Mouse (Mus musculus): ENCODE measurements around the gene Khk.
"Not testable (repeated sequence)": the region's sequence is repeated elsewhere in the genome, so short reads cannot be mapped to it uniquely, and the experiment has no call there.

Khk gene

DNA sequence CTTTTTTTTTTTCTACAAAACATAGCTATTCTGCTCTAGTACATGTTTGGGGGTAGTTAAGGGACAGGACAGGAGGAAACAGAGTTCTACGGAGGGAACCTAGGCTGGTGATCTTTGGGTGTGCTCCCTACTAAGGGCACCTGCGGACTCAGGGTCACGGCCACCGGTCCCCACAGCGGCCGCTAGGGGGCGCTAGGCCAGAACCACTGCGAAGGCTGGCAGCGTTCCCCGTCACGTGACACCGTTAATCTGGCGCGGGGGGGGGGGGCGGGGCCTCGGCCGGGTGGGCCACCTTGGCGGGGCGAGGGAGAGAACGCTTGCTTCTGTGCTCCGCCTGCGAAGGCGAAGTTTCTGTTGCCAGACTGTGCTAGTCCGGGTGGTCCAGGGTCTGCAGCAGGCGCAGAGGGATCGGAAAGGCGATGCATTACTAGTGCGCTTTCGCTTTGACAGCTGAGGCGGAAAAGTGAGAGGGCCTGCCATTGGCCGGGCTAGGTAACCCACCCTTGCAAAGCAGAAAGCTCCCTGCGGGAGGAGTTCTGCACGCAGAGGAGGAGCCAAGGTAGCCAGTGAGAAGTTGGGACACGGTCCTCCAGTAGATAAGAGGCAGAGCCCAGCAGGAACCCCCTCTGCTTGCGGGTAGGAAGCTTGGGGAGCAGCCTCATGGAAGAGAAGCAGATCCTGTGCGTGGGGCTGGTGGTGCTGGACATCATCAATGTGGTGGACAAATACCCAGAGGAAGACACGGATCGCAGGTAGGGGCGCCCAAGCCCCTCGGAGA, at the start of gene Khk:
Gene Khk, plus strand, starts transcription at position 176 of the 778 bp plus-strand sequence.
- no peak for DNase-seq (ENCODE audit: extremely low read depth, low read depth, low spot score)

GRCm38 (mm10) chr5:30872574-30872973, 48.7 kb upstream of the Khk start:
- DNase-seq (ENCODE audit: extremely low read depth, low read depth, low spot score), result no peak

- no peak for DNase-seq (ENCODE audit: extremely low read depth, low read depth, low spot score)
Observed at GRCm38 (mm10) chr5:30874365-30874764, 46.9 kb upstream of the Khk start.

- DNase-seq (ENCODE audit: extremely low read depth, low read depth, low spot score), result no peak
Observed at GRCm38 (mm10) chr5:30878616-30879015, 42.6 kb upstream of the Khk start.

DNA sequence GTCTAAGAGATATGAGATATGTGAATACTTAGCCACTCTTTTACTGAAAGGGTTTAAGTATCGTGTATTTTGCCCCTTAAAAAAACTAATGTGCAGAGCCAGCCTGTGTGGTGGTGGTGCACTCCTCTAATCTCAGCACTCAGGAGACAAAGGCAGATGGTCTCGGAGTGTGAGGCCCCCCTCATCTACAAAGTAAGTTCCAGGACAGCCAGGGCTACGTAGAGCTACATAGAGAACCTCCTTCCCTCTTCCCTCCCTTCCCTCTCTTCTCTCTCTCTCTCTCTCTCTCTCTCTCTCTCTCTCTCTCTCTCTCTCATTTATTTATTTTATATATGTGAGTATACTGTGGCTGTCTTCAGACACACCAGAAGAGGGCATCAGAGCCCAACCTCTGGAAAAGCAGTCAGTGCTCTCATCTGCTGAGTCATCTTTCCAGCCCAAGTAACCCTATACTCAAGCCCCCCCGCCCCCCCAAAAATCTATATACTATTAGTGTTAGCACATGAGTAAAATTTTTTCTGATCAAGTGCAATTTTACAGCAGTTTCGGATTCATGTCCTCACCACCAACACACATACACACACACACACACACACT, 41.8 kb upstream of the Khk start:
- no peak for DNase-seq (ENCODE audit: extremely low read depth, low read depth, low spot score)

DNA sequence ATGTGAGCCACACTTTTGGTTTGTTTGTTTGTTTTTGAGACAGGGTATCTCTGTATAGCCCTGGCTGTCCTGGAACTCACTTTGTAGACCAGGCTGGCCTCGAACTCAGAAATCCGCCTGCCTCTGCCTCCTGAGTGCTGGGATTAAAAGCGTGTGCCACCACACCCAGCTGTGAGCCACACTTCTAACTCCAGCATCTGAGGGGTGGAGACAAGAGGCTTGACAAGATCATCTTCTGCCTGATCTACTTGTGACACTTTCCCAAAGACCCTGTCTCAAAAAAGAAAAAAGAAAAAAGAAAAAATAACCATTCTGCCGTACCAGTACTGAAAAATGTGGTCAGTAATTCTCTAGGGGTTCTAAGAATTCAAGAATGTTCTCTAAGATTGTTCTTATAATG, 39.4 kb upstream of the Khk start:
- DNase-seq (ENCODE audit: extremely low read depth, low read depth, low spot score), result not testable (repeated sequence)

DNA sequence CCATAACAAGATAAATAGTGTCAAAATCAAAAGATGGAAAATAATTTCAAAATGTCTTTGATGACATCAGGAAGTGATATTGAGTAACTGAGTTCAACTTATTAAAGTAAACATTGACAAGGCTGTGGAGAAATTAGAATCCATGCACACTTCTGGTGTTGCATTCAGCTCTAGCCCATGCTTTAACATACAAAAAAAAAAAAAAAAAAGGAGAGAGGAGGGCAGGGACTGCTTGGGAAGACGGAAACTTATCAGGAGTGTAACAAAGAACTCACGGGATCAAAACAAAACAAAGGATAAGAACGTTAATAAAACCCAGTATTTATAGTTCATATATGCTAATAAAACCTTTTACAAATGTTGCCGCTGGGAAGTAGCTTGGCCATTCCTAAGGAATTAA, 35.0 kb upstream of the Khk start:
- no peak for DNase-seq (ENCODE audit: extremely low read depth, low read depth, low spot score)

- DNase-seq (ENCODE audit: extremely low read depth, low read depth, low spot score), result no peak
Observed at GRCm38 (mm10) chr5:30886731-30887130, 34.5 kb upstream of the Khk start.

DNA sequence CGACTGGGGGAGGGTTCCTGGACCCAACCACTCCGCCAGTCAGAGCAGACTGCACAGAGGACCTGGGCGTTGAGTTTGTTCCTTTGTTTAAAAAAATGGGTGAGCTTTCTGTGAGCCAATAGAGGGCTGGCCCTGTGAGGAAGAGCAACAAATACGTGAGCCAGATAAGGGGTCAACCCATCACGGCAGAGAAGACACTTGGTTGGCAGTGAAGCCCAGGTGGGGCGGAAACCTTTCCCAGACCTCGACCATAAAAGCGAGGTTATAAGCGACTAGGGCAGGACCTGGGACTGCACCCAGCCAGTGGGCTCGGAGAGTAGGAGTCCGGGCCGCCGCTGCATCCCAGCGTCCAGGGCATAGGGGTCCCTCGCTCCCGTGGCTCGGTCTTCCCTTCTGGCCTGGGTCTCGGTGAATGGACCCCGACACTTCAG, 33.9 kb upstream of the Khk start:
- no peak for DNase-seq (ENCODE audit: extremely low read depth, low read depth, low spot score)

GRCm38 (mm10) chr5:30887858-30888336, 33.3 kb upstream of the Khk start:
- DNase-seq (ENCODE audit: extremely low read depth, low read depth, low spot score), result peak; percentile 51

- no peak for DNase-seq (ENCODE audit: extremely low read depth, low read depth, low spot score)
Observed at GRCm38 (mm10) chr5:30888337-30889087, 32.7 kb upstream of the Khk start, which contains the start of gene Agbl5. TSS of gene Agbl5 (plus strand) at chr5:30888694.

GRCm38 (mm10) chr5:30889088-30889754, 32.0 kb upstream of the Khk start:
- no peak for DNase-seq (ENCODE audit: extremely low read depth, low read depth, low spot score)

- no peak for DNase-seq (ENCODE audit: extremely low read depth, low read depth, low spot score)
Observed at GRCm38 (mm10) chr5:30890375-30890774, 30.9 kb upstream of the Khk start.

- DNase-seq (ENCODE audit: extremely low read depth, low read depth, low spot score), result no peak
Observed at GRCm38 (mm10) chr5:30901860-30902259, 19.4 kb upstream of the Khk start.

GRCm38 (mm10) chr5:30907413-30908059, 13.7 kb upstream of the Khk start, which contains the start of gene Ost4:
TSS of gene Ost4 (minus strand) at chr5:30907788.
- DNase-seq (ENCODE audit: extremely low read depth, low read depth, low spot score), result no peak

DNA sequence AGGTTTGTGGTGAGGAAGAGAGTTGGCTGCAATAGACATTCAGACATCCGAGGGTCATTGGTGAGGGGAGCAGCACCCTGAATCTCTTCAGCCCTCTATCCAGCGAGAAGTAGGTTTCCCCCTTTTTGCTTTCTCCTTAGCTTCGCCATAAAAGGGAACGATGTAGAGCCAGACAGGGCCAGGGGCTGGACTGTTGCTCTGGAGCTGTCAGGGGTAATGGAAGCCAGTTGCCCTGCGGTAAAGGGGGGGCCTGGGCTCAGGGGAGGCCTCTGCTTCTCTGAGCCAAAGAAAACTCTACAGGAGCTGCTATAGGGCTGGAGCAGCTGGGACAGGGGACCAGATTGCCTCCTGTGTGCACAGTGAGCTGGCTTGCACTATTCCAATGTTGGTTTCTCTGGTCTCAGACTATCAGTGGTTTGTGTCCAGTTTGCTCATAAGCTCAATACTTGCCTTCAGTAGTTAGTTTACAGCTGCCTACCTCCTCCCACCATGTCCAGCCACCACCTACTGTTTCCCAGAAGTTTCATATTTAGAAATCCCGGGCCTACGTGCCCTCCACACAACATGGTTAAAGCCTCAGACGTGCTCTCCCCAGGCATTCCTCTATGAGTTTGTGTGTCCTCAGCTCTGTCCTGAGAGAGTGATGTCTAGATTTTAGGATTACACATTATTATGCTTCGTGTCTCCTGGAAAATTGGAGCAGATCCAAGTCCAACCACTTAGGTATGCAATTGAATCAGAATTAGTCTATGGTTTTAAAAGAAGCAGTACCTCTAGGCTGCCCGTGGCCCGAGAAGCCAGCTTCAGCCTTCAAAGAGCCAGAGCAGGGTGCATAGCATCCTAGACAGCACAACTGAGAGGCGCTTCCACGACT, 12.6 kb upstream of the Khk start:
- DNase-seq (ENCODE audit: extremely low read depth, low read depth, low spot score), result no peak

GRCm38 (mm10) chr5:30909300-30909659, 12.0 kb upstream of the Khk start:
- DNase-seq (ENCODE audit: extremely low read depth, low read depth, low spot score), result no peak

- no peak for DNase-seq (ENCODE audit: extremely low read depth, low read depth, low spot score)
Observed at GRCm38 (mm10) chr5:30909863-30910262, 11.4 kb upstream of the Khk start.

GRCm38 (mm10) chr5:30910481-30910880, 10.8 kb upstream of the Khk start:
- DNase-seq (ENCODE audit: extremely low read depth, low read depth, low spot score), result no peak

DNA sequence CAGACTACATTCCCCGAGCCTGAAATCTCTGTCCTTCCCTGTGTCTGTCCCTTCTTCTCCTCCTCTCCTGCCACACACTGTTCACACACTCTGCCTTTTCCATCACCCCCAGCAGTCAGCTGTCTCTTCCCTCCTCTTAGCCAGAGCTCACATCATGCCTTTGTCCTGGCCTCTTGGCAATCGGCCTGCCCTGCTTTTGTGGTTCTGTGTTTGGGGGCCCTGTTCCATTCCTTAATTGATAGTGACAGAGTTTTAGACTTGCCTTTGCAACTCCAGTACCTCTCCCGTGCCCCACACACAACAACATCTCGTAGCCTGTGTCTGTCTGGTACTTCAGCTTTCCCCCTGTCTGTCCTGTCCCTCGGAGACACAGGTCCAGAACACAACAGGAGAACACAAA, 9.1 kb upstream of the Khk start:
- DNase-seq (ENCODE audit: extremely low read depth, low read depth, low spot score), result no peak
